Mouse (Mus musculus): ENCODE measurements around the gene Tmod2. TPM values are rescaled to one million over a fixed set of nuclear protein-coding genes. Genes with fewer than 3 reads are reported as not detected.

Tmod2 gene
- total and polyA plus RNA-seq, 3 experiments = 0.16 to 1.7 (median 0.17) TPM

DNA sequence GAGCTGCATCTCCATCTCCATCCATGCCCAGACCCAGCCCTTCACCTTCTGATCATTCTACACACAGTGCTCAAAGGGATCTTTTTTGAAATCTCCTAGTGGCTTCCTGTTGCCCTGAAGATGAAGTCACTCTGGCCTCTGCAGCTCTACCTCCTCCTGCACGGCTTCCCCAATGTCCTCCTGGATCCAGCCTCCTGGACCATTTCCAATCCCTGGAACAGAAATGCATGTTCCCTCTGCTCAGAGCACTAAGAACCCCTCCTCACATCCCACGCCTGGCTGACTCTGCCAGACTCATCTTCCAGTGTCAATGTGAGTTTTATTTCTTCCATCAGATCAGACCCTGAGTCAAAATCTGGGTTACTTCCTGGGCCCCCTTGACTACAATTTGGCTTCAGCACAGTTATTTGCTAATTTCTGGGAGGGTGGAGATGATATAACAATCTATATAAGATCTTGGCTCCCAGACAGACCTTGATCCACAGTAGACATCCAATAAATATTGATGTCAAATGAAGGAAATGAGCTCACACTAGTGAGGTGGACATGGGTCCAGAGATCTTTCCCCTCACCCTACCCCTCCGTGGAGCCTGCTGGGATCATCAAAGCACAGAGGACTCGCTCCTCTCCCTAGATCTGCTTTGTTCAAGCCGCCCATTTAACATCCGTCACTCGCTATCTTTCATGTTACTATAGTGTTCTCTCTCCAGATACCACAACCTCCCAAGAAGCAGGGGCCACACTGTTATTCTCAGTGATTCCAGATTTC lies 10.8 kb downstream of the Tmod2 start:
- H3K4me1 ChIP-seq (ENCODE audit: control insufficient read depth in 1 of 2, insufficient read depth in 2 of 2) = 0 out of 4 replicates have a peak, but pooled peaks cover 0 to 4% of the 10 kb centered on the region in 2 experiments
- in situ Hi-C loops (cut with MboI; ENCODE audit: low pct_ligation_motif_present, low pct_unique_long_range_greater_than_20kb, low sequenced_read_pairs) = no loop called here
- TF ChIP-seq CTCF (conservative IDR thresholded peaks at IDR 0.05 in 1 of 2, IDR thresholded peaks at IDR 0.05 in 1 of 2; ENCODE audit: low read depth in 2 of 2, low read length in 2 of 2) = no peak
- H3K9me3 ChIP-seq (replicated peaks; ENCODE audit: low read length) = no peaks in the 10 kb centered on the region
- peaks cover 2% of the 10 kb centered on the region for H3K27me3 ChIP-seq (replicated peaks)
- H3K9ac ChIP-seq (ENCODE audit: insufficient read depth, low read depth) = no peak overlapping the region
- no peaks in the 10 kb centered on the region for H3K36me3 ChIP-seq (replicated peaks in 1 of 2; ENCODE audit: control insufficient read depth in 1 of 2, insufficient read depth in 1 of 2, low read length in 1 of 2)
- no peak for DNase-seq (ENCODE audit: extremely low read depth)
- H3K27ac ChIP-seq (ENCODE audit: insufficient read depth, low read depth) = no peak overlapping the region
- dilution Hi-C loops (cut with MboI; ENCODE audit: extremely low pct_ligation_motif_present, extremely low pct_unique_long_range_greater_than_20kb, low sequenced_read_pairs) = no loop called here
- H3K4me3 ChIP-seq (replicated peaks in 1 of 3; ENCODE audit: low read depth in 2 of 3, low read length in 2 of 3, poor library complexity in 1 of 3) = no peak overlapping the region
- no peaks in the 10 kb centered on the region for H3K79me2 ChIP-seq (replicated peaks; ENCODE audit: control insufficient read depth, extremely low read depth, insufficient read depth, poor library complexity, severe bottlenecking)
- no peak overlapping the region for H3K4me2 ChIP-seq (ENCODE audit: insufficient read depth, low read depth, poor library complexity, severe bottlenecking)

- Histone ChIP-seq H3K4me1 (ENCODE audit: control insufficient read depth in 1 of 2, insufficient read depth in 2 of 2) (0 out of 4 replicates have a peak, but pooled peaks cover 0 to 4% of the 10 kb centered on the region in 2 experiments), H3K79me2 (replicated peaks; ENCODE audit: control insufficient read depth, extremely low read depth, insufficient read depth, poor library complexity, severe bottlenecking) (no peaks in the 10 kb centered on the region), H3K4me2 (ENCODE audit: insufficient read depth, low read depth, poor library complexity, severe bottlenecking) (no peak overlapping the region), H3K9ac (ENCODE audit: insufficient read depth, low read depth) (no peak overlapping the region), H3K4me3 (replicated peaks in 1 of 3; ENCODE audit: low read depth in 2 of 3, low read length in 2 of 3, poor library complexity in 1 of 3) (no peak overlapping the region), H3K27me3 (replicated peaks) (peaks cover 2% of the 10 kb centered on the region), H3K27ac (ENCODE audit: insufficient read depth, low read depth) (no peak overlapping the region), H3K36me3 (replicated peaks in 1 of 2; ENCODE audit: control insufficient read depth in 1 of 2, insufficient read depth in 1 of 2, low read length in 1 of 2) (no peaks in the 10 kb centered on the region), H3K9me3 (replicated peaks; ENCODE audit: low read length) (no peaks in the 10 kb centered on the region)
- no peak for DNase-seq (ENCODE audit: extremely low read depth)
- TF ChIP-seq MYC (IDR thresholded peaks at IDR 0.05; ENCODE audit: low read depth, low read length) = no peak
- peak in 1 of 2 experiments; percentile 65; a peak in 2 of 4 replicates for TF ChIP-seq CTCF (conservative IDR thresholded peaks at IDR 0.05 in 1 of 2, IDR thresholded peaks at IDR 0.05 in 1 of 2; ENCODE audit: low read depth in 2 of 2, low read length in 2 of 2)
- peak; percentile 68 for TF ChIP-seq SMC3 (IDR thresholded peaks at IDR 0.05; ENCODE audit: low read depth, low read length)
- TF ChIP-seq RAD21 (IDR thresholded peaks at IDR 0.05; ENCODE audit: low read depth, low read length) = peak; percentile 53
- no peak for TF ChIP-seq USF2 (conservative IDR thresholded peaks at IDR 0.05; ENCODE audit: low read depth, low read length)
- TF ChIP-seq MXI1 (IDR thresholded peaks at IDR 0.05; ENCODE audit: low read depth, low read length) = no peak
- TF ChIP-seq ZC3H11A (IDR thresholded peaks at IDR 0.05; ENCODE audit: low read depth, low read length) = 0 out of 2 replicates have a peak, but pooled peaks have one; percentile 6
- in situ Hi-C loops (cut with MboI; ENCODE audit: low pct_ligation_motif_present, low pct_unique_long_range_greater_than_20kb, low sequenced_read_pairs) = no loop called here
- dilution Hi-C loops (cut with MboI; ENCODE audit: extremely low pct_ligation_motif_present, extremely low pct_unique_long_range_greater_than_20kb, low sequenced_read_pairs) = no loop called here
These were observed 11.8 kb downstream of the Tmod2 start for GRCm38 (mm10) chr9:75599191-75599841.

- in situ Hi-C loops (cut with MboI; ENCODE audit: low pct_ligation_motif_present, low pct_unique_long_range_greater_than_20kb, low sequenced_read_pairs) = no loop called here
- Histone ChIP-seq H3K9me3 (replicated peaks; ENCODE audit: low read length) (no peaks in the 10 kb centered on the region), H3K36me3 (replicated peaks in 1 of 2; ENCODE audit: control insufficient read depth in 1 of 2, insufficient read depth in 1 of 2, low read length in 1 of 2) (no peaks in the 10 kb centered on the region), H3K27me3 (replicated peaks) (peaks cover 2% of the 10 kb centered on the region), H3K79me2 (replicated peaks; ENCODE audit: control insufficient read depth, extremely low read depth, insufficient read depth, poor library complexity, severe bottlenecking) (no peaks in the 10 kb centered on the region), H3K9ac (ENCODE audit: insufficient read depth, low read depth) (no peak overlapping the region), H3K4me3 (replicated peaks in 1 of 3; ENCODE audit: low read depth in 2 of 3, low read length in 2 of 3, poor library complexity in 1 of 3) (no peak overlapping the region), H3K27ac (ENCODE audit: insufficient read depth, low read depth) (no peak overlapping the region), H3K4me2 (ENCODE audit: insufficient read depth, low read depth, poor library complexity, severe bottlenecking) (no peak overlapping the region), H3K4me1 (ENCODE audit: control insufficient read depth in 1 of 2, insufficient read depth in 2 of 2) (0 out of 4 replicates have a peak, but pooled peaks cover 0 to 4% of the 10 kb centered on the region in 2 experiments)
- no peak for DNase-seq (ENCODE audit: extremely low read depth)
- TF ChIP-seq RCOR1 (conservative IDR thresholded peaks at IDR 0.05; ENCODE audit: low read depth, low read length) = no peak
- no peak for TF ChIP-seq TBP (conservative IDR thresholded peaks at IDR 0.05; ENCODE audit: low read depth, low read length)
- TF ChIP-seq JUN (IDR thresholded peaks at IDR 0.05; ENCODE audit: insufficient read depth, low read depth, low read length) = no peak
- TF ChIP-seq MEF2A (IDR thresholded peaks at IDR 0.05; ENCODE audit: borderline replicate concordance, low read depth, low read length) = no peak
- no peak for TF ChIP-seq E2F4 (IDR thresholded peaks at IDR 0.05; ENCODE audit: insufficient replicate concordance, low read depth, low read length)
- TF ChIP-seq BHLHE40 (IDR thresholded peaks at IDR 0.05; ENCODE audit: low read depth, low read length) = no peak
- no peak for TF ChIP-seq EP300 (IDR thresholded peaks at IDR 0.05; ENCODE audit: low read length)
- no peak for TF ChIP-seq HCFC1 (IDR thresholded peaks at IDR 0.05; ENCODE audit: low read depth, low read length)
- no peak for TF ChIP-seq JUND (conservative IDR thresholded peaks at IDR 0.05; ENCODE audit: low read depth, low read length)
- TF ChIP-seq KAT2A (IDR thresholded peaks at IDR 0.05; ENCODE audit: insufficient replicate concordance, low read length) = no peak
- TF ChIP-seq MAFK (IDR thresholded peaks at IDR 0.05; ENCODE audit: insufficient replicate concordance, low read length) = no peak
- no peak for TF ChIP-seq ZNF384 (IDR thresholded peaks at IDR 0.05; ENCODE audit: low read depth, low read length)
- dilution Hi-C loops (cut with MboI; ENCODE audit: extremely low pct_ligation_motif_present, extremely low pct_unique_long_range_greater_than_20kb, low sequenced_read_pairs) = no loop called here
These were observed 13.5 kb downstream of the Tmod2 start for GRCm38 (mm10) chr9:75597596-75597995.
